Mouse (Mus musculus) olfactory bulb, adult 2 months (tissue): Measurements from ENCODE around the gene Adamts8. TPM values are rescaled to one million over a fixed set of nuclear protein-coding genes. Genes with fewer than 3 reads are reported as not detected.

ENCODE experiments used
- H3K27ac ChIP-seq: fragments of 200-500 bp; 2 replicates; pipeline ENCODE4 v1.5.1; 2012; ENCODE audit warnings: low read depth, low read length; ENCODE audit not compliant: insufficient read depth
- H3K4me1 ChIP-seq: fragments of 200-500 bp; 2 replicates; pipeline ENCODE4 v1.6.1; 2012; ENCODE audit warnings: low read length; ENCODE audit not compliant: control insufficient read depth, insufficient read depth
- H3K4me3 ChIP-seq: fragments of 200-500 bp; 2 replicates; pipeline ENCODE4 v1.5.1; 2012; ENCODE audit warnings: mild to moderate bottlenecking, low read depth, low read length, moderate library complexity; ENCODE audit not compliant: insufficient read depth
- CTCF ChIP-seq: fragments of 200-500 bp; IDR thresholded peaks from 2 replicates; pipeline ENCODE4 v1.5.1; 2012; ENCODE audit warnings: low read depth, mild to moderate bottlenecking, low read length, moderate library complexity; ENCODE audit not compliant: insufficient read depth
- POLR2A ChIP-seq: fragments of 200-500 bp; IDR thresholded peaks from 2 replicates; pipeline ENCODE4 v1.6.1; 2012; ENCODE audit warnings: mild to moderate bottlenecking, low read depth, low read length, moderate library complexity; ENCODE audit not compliant: insufficient read depth
- WGBS: fragments of 180-500 bp; shearing (Covaris S2); methylation state at CpG from one replicate; pipeline ENCODE4 v1.1.7; 2018; 5-methylcytosine and 5-hydroxymethylcytosine counted together
- polyA plus RNA-seq: library from polyadenylated mRNA; stranded (reverse); fragments of >200 nt; gene quantifications from 2 replicates; pipeline ENCODE4 v1.2.4, GENCODE M21; 2012; ENCODE audit warnings: low replicate concordance; ENCODE audit not compliant: missing spikeins, insufficient read depth, insufficient read length

Adamts8 gene
- polyA plus RNA-seq, 1 experiment, result not detected

GRCm38 (mm10) chr9:30963780-30964179 is 21.4 kb downstream of the Adamts8 start:
- H3K4me3 ChIP-seq, result no peak overlapping the region
- no peak for TF ChIP-seq CTCF
- no peak for TF ChIP-seq POLR2A
- H3K4me1 ChIP-seq, result peaks cover 4% of the 10 kb centered on the region; the same call in 1 of the 2 replicates
- no peak overlapping the region for H3K27ac ChIP-seq
- WGBS, result 89% methylated on average over 4 of the region's 4 CpGs

- Histone ChIP-seq H3K4me3 (no peak overlapping the region), H3K27ac (no peak overlapping the region), H3K4me1 (peaks cover 4% of the 10 kb centered on the region; the same call in 1 of the 2 replicates)
- TF ChIP-seq POLR2A (no peak), CTCF (no peak)
- WGBS, result 54% methylated on average over 10 of the region's 10 CpGs
Observed at GRCm38 (mm10) chr9:30964685-30965084, 22.3 kb downstream of the Adamts8 start.

GRCm38 (mm10) chr9:30966881-30967280 is 24.5 kb downstream of the Adamts8 start:
- Histone ChIP-seq H3K4me1 (peaks cover 4% of the 10 kb centered on the region; the same call in 1 of the 2 replicates), H3K27ac (no peak overlapping the region), H3K4me3 (no peak overlapping the region)
- WGBS, result 88% methylated on average over 7 of the region's 7 CpGs
- no peak for TF ChIP-seq POLR2A
- no peak for TF ChIP-seq CTCF

GRCm38 (mm10) chr9:30968130-30968529 is 25.8 kb downstream of the Adamts8 start:
- 94% methylated on average over 6 of the region's 6 CpGs for WGBS
- no peak for TF ChIP-seq CTCF
- H3K4me1 ChIP-seq, result peaks cover 4% of the 10 kb centered on the region; the same call in 1 of the 2 replicates
- H3K4me3 ChIP-seq, result no peak overlapping the region
- no peak overlapping the region for H3K27ac ChIP-seq

- Histone ChIP-seq H3K4me3 (no peak overlapping the region), H3K4me1 (no peaks in the 10 kb centered on the region), H3K27ac (no peak overlapping the region)
- TF ChIP-seq POLR2A (no peak), CTCF (no peak)
- 67% methylated on average over 3 of the region's 3 CpGs for WGBS
Observed at GRCm38 (mm10) chr9:30970001-30970400, 27.6 kb downstream of the Adamts8 start.

- no peak overlapping the region for H3K27ac ChIP-seq
- WGBS, result 58% methylated on average over 4 of the region's 4 CpGs
- no peak for TF ChIP-seq CTCF
- TF ChIP-seq POLR2A, result no peak
- no peaks in the 10 kb centered on the region for H3K4me1 ChIP-seq
- no peak overlapping the region for H3K4me3 ChIP-seq
Observed at GRCm38 (mm10) chr9:30971967-30972366, 29.6 kb downstream of the Adamts8 start.

GRCm38 (mm10) chr9:30976339-30977023 is 34.1 kb downstream of the Adamts8 start:
- 71% methylated on average over 11 of the region's 11 CpGs for WGBS
- Histone ChIP-seq H3K4me3 (no peak overlapping the region), H3K4me1 (no peaks in the 10 kb centered on the region), H3K27ac (no peak overlapping the region)
- TF ChIP-seq CTCF (no peak), POLR2A (no peak)

GRCm38 (mm10) chr9:30980467-30980866 is 38.1 kb downstream of the Adamts8 start:
- 68% methylated on average over 2 of the region's 2 CpGs for WGBS
- no peaks in the 10 kb centered on the region for H3K4me1 ChIP-seq
- H3K27ac ChIP-seq, result no peak overlapping the region
- H3K4me3 ChIP-seq, result no peak overlapping the region
- TF ChIP-seq POLR2A, result no peak
- no peak for TF ChIP-seq CTCF

- no peaks in the 10 kb centered on the region for H3K4me1 ChIP-seq
- TF ChIP-seq POLR2A (no peak), CTCF (no peak)
- H3K4me3 ChIP-seq, result no peak overlapping the region
- 72% methylated on average over 6 of the region's 6 CpGs for WGBS
- H3K27ac ChIP-seq, result no peak overlapping the region
Observed at GRCm38 (mm10) chr9:30985782-30986181, 43.4 kb downstream of the Adamts8 start.

- no peak overlapping the region for H3K4me3 ChIP-seq
- no peaks in the 10 kb centered on the region for H3K4me1 ChIP-seq
- WGBS, result 81% methylated on average over 5 of the region's 5 CpGs
- no peak overlapping the region for H3K27ac ChIP-seq
- TF ChIP-seq POLR2A (no peak), CTCF (no peak)
Observed at GRCm38 (mm10) chr9:30993106-30993505, 50.7 kb downstream of the Adamts8 start.
